Mouse (Mus musculus): Measurements from ENCODE around the gene Mkrn1. TPM values are rescaled to one million over a fixed set of nuclear protein-coding genes. Genes with fewer than 3 reads are reported as not detected.

Gene Mkrn1
- 52.3 and 55.6 TPM in 2 replicates for polyA plus RNA-seq (2015; fragmentation: Nextera tagmentation; extraction: Ambion mirVana)

GRCm38 (mm10) chr6:39419851-39420721 lies at the start of gene Mkrn1:
Mkrn1 (minus strand) TSS chr6:39420462.
- under 1% methylated on average over 79 of the region's 82 CpGs for WGBS
- Histone ChIP-seq H3K9me3 (replicated peaks; ENCODE audit: control insufficient read depth, low read length) (no peaks in the 10 kb centered on the region), H3K27me3 (ENCODE audit: control insufficient read depth, insufficient read depth, low read length) (no peaks in the 10 kb centered on the region; the same call in 1 of the 2 replicates), H3K4me1 (ENCODE audit: control insufficient read depth, insufficient read depth, low read length) (no peaks in the 10 kb centered on the region), H3K4me2 (ENCODE audit: low read depth, low read length) (peak within 1 kb of the TSS; percentile 72), H3K4me3 (replicated peaks; ENCODE audit: low read length) (peak within 1 kb of the TSS; percentile 99), H3K9ac (ENCODE audit: low read length) (peak within 1 kb of the TSS; percentile 91), H3K27ac (ENCODE audit: low read length) (peak within 1 kb of the TSS; percentile 91), H3K36me3 (ENCODE audit: control insufficient read depth, insufficient read depth, low read length) (no peaks in the 10 kb centered on the region)
- peak; percentile 93 for ATAC-seq (ENCODE audit: insufficient read depth, low FRiP score)

- Histone ChIP-seq H3K4me2 (ENCODE audit: low read depth, low read length) (no peak overlapping the region), H3K36me3 (ENCODE audit: control insufficient read depth, insufficient read depth, low read length) (peaks cover 11% of the 10 kb centered on the region), H3K9me3 (replicated peaks; ENCODE audit: control insufficient read depth, low read length) (no peaks in the 10 kb centered on the region), H3K4me3 (replicated peaks; ENCODE audit: low read length) (no peak overlapping the region), H3K27ac (ENCODE audit: low read length) (no peak overlapping the region), H3K27me3 (ENCODE audit: control insufficient read depth, insufficient read depth, low read length) (no peaks in the 10 kb centered on the region), H3K4me1 (ENCODE audit: control insufficient read depth, insufficient read depth, low read length) (no peaks in the 10 kb centered on the region), H3K9ac (ENCODE audit: low read length) (no peak overlapping the region)
- 84% methylated on average over 5 of the region's 5 CpGs for WGBS
- ATAC-seq (ENCODE audit: insufficient read depth, low FRiP score) = no peak
Observed at GRCm38 (mm10) chr6:39469427-39469826, 49.2 kb upstream of the Mkrn1 start.

- Histone ChIP-seq H3K9ac (ENCODE audit: low read length) (no peak overlapping the region), H3K4me3 (replicated peaks; ENCODE audit: low read length) (no peak overlapping the region), H3K4me2 (ENCODE audit: low read depth, low read length) (no peak overlapping the region), H3K36me3 (ENCODE audit: control insufficient read depth, insufficient read depth, low read length) (0 out of 2 replicates have a peak, but pooled peaks cover 4% of the 10 kb centered on the region), H3K4me1 (ENCODE audit: control insufficient read depth, insufficient read depth, low read length) (no peaks in the 10 kb centered on the region), H3K27ac (ENCODE audit: low read length) (no peak overlapping the region), H3K9me3 (replicated peaks; ENCODE audit: control insufficient read depth, low read length) (peaks cover 3% of the 10 kb centered on the region; the same call in 1 of the 2 replicates), H3K27me3 (ENCODE audit: control insufficient read depth, insufficient read depth, low read length) (no peaks in the 10 kb centered on the region)
- ATAC-seq (ENCODE audit: insufficient read depth, low FRiP score) = peak; percentile 44; the same call in 1 of the 2 replicates
- WGBS = 50% methylated on average over 16 of the region's 16 CpGs
Observed at GRCm38 (mm10) chr6:39462621-39463538, 42.6 kb upstream of the Mkrn1 start.

- no peak overlapping the region for H3K27ac ChIP-seq (ENCODE audit: low read length)
- 96% methylated on average over 11 of the region's 11 CpGs for WGBS
- ATAC-seq (ENCODE audit: insufficient read depth, low FRiP score) = no peak
- H3K9me3 ChIP-seq (replicated peaks; ENCODE audit: control insufficient read depth, low read length) = peaks cover 3% of the 10 kb centered on the region; the same call in 1 of the 2 replicates
- no peak overlapping the region for H3K4me3 ChIP-seq (replicated peaks; ENCODE audit: low read length)
- no peaks in the 10 kb centered on the region for H3K4me1 ChIP-seq (ENCODE audit: control insufficient read depth, insufficient read depth, low read length)
- H3K4me2 ChIP-seq (ENCODE audit: low read depth, low read length) = no peak overlapping the region
- no peak overlapping the region for H3K9ac ChIP-seq (ENCODE audit: low read length)
- no peaks in the 10 kb centered on the region for H3K27me3 ChIP-seq (ENCODE audit: control insufficient read depth, insufficient read depth, low read length)
- H3K36me3 ChIP-seq (ENCODE audit: control insufficient read depth, insufficient read depth, low read length) = 0 out of 2 replicates have a peak, but pooled peaks cover 4% of the 10 kb centered on the region
Observed at GRCm38 (mm10) chr6:39460040-39460439, 39.8 kb upstream of the Mkrn1 start.

- H3K4me3 ChIP-seq (replicated peaks; ENCODE audit: low read length) = no peak overlapping the region
- H3K4me2 ChIP-seq (ENCODE audit: low read depth, low read length) = no peak overlapping the region
- no peaks in the 10 kb centered on the region for H3K4me1 ChIP-seq (ENCODE audit: control insufficient read depth, insufficient read depth, low read length)
- no peak overlapping the region for H3K27ac ChIP-seq (ENCODE audit: low read length)
- H3K27me3 ChIP-seq (ENCODE audit: control insufficient read depth, insufficient read depth, low read length) = no peaks in the 10 kb centered on the region
- H3K9ac ChIP-seq (ENCODE audit: low read length) = no peak overlapping the region
- H3K36me3 ChIP-seq (ENCODE audit: control insufficient read depth, insufficient read depth, low read length) = 0 out of 2 replicates have a peak, but pooled peaks cover 4% of the 10 kb centered on the region
- H3K9me3 ChIP-seq (replicated peaks; ENCODE audit: control insufficient read depth, low read length) = peaks cover 3% of the 10 kb centered on the region; the same call in 1 of the 2 replicates
- no peak for ATAC-seq (ENCODE audit: insufficient read depth, low FRiP score)
- whole genome bisulfite sequencing = 65% methylated on average over 8 of the region's 8 CpGs
Observed at GRCm38 (mm10) chr6:39455339-39456160, 35.3 kb upstream of the Mkrn1 start.

GRCm38 (mm10) chr6:39454616-39455015 lies 34.4 kb upstream of the Mkrn1 start:
- no peaks in the 10 kb centered on the region for H3K27me3 ChIP-seq (ENCODE audit: control insufficient read depth, insufficient read depth, low read length)
- WGBS = 46% methylated on average over 2 of the region's 2 CpGs
- H3K4me1 ChIP-seq (ENCODE audit: control insufficient read depth, insufficient read depth, low read length) = no peaks in the 10 kb centered on the region
- no peak overlapping the region for H3K4me3 ChIP-seq (replicated peaks; ENCODE audit: low read length)
- no peak overlapping the region for H3K4me2 ChIP-seq (ENCODE audit: low read depth, low read length)
- no peaks in the 10 kb centered on the region for H3K9me3 ChIP-seq (replicated peaks; ENCODE audit: control insufficient read depth, low read length)
- H3K36me3 ChIP-seq (ENCODE audit: control insufficient read depth, insufficient read depth, low read length) = no peaks in the 10 kb centered on the region
- ATAC-seq (ENCODE audit: insufficient read depth, low FRiP score) = no peak
- no peak overlapping the region for H3K27ac ChIP-seq (ENCODE audit: low read length)
- no peak overlapping the region for H3K9ac ChIP-seq (ENCODE audit: low read length)

GRCm38 (mm10) chr6:39453564-39453963 lies 33.3 kb upstream of the Mkrn1 start:
- Histone ChIP-seq H3K4me2 (ENCODE audit: low read depth, low read length) (no peak overlapping the region), H3K27ac (ENCODE audit: low read length) (no peak overlapping the region), H3K36me3 (ENCODE audit: control insufficient read depth, insufficient read depth, low read length) (no peaks in the 10 kb centered on the region), H3K9ac (ENCODE audit: low read length) (no peak overlapping the region), H3K4me1 (ENCODE audit: control insufficient read depth, insufficient read depth, low read length) (no peaks in the 10 kb centered on the region), H3K9me3 (replicated peaks; ENCODE audit: control insufficient read depth, low read length) (no peaks in the 10 kb centered on the region), H3K27me3 (ENCODE audit: control insufficient read depth, insufficient read depth, low read length) (no peaks in the 10 kb centered on the region), H3K4me3 (replicated peaks; ENCODE audit: low read length) (no peak overlapping the region)
- ATAC-seq (ENCODE audit: insufficient read depth, low FRiP score) = no peak
- 94% methylated on average over 4 of the region's 4 CpGs for WGBS

- Histone ChIP-seq H3K4me3 (replicated peaks; ENCODE audit: low read length) (no peak overlapping the region), H3K9ac (ENCODE audit: low read length) (no peak overlapping the region), H3K4me1 (ENCODE audit: control insufficient read depth, insufficient read depth, low read length) (no peaks in the 10 kb centered on the region), H3K27me3 (ENCODE audit: control insufficient read depth, insufficient read depth, low read length) (no peaks in the 10 kb centered on the region), H3K9me3 (replicated peaks; ENCODE audit: control insufficient read depth, low read length) (no peaks in the 10 kb centered on the region), H3K27ac (ENCODE audit: low read length) (no peak overlapping the region), H3K4me2 (ENCODE audit: low read depth, low read length) (no peak overlapping the region), H3K36me3 (ENCODE audit: control insufficient read depth, insufficient read depth, low read length) (no peaks in the 10 kb centered on the region)
- no peak for ATAC-seq (ENCODE audit: insufficient read depth, low FRiP score)
- WGBS = 82% methylated on average over 3 of the region's 3 CpGs
Observed at GRCm38 (mm10) chr6:39451033-39451432, 30.8 kb upstream of the Mkrn1 start.

Data from stomach, embryonic 16.5 days (tissue).